Mouse (Mus musculus): ENCODE data around the gene Ptpn5.
A peak's percentile ranks its signal among the peaks of the same experiment; 100 is the strongest.

Gene Ptpn5

DNA sequence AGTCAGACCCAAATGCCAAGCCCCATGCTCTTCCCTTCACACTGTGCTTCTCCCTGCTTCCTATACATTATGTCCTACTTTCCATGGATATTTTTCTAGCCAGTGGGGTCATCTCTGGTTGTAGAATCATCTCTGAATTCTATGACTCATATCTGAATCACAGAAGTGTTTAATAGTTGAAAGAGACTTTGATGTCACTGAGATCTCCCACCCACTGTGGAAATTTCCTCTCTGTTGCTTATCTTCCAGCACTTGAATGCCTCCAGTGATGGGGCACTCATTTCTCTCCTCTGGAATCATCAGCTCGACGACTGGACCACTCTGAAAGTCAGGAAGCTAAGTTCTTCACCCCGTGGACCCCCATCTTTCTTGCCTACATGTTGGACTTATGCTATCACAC lies 22.4 kb downstream of the Ptpn5 start:
- DNase-seq (ENCODE audit: low spot score): no peak

DNA sequence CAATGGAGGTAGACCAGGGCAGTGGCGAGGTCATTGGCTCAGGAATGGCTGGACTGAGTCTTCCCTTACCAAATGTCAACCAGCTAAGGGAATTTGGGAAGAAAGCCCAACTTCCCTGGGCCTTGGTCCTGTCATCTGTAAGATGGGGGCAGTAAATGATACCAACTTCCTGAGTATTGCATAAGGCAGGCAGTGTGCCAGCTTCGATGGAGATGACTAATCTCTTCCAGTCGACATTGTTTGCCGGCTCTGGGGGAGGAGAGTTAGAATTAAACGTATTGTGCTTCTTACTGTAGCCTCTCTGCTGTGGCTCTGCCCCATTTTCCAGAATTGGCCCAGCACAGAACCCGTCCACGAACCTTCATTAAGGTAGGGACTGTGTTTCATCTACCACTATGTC lies 23.0 kb downstream of the Ptpn5 start:
- no peak for DNase-seq (ENCODE audit: low spot score)

DNA sequence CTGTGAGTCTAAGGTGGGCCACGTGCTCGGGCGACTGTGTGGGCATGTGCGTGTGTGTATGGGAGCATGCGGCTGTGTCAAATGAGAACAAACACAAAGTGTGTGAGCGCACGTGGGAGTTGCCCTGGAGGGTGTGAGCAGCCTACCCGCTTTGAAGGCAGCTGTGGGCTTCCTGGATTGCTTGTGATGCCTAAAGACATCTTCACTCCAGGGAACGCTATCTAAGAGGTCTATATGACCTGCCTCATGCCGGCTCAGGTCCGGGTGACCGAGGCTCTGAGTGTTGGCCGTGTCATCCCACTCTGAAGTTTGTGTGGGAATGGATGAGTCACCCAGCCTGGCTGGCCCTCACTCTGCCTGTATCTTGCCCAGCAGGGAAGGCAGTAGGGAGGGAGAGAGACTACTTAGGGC lies 24.7 kb downstream of the Ptpn5 start:
- peak; percentile 50 for DNase-seq (ENCODE audit: low spot score)

DNA sequence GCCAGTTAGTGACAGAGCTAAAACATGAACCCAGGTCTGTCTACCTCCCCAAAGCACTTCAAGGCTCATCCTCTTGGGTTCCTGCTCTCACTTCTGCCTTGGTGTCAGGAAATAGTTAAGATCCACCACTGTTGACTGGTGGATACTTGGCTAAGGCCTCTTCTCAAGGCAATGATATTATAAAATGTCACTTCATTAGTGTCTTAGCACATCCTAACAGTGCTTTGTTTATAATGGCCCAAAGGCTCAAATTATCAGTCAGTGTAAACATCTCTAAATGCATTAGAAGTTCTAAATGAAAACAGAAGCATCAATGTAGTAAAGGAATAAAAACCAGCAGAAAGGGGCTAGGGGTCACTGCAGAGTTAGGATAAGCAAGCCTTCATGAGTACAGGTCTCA lies 26.5 kb downstream of the Ptpn5 start:
- no peak for DNase-seq (ENCODE audit: low spot score)

DNA sequence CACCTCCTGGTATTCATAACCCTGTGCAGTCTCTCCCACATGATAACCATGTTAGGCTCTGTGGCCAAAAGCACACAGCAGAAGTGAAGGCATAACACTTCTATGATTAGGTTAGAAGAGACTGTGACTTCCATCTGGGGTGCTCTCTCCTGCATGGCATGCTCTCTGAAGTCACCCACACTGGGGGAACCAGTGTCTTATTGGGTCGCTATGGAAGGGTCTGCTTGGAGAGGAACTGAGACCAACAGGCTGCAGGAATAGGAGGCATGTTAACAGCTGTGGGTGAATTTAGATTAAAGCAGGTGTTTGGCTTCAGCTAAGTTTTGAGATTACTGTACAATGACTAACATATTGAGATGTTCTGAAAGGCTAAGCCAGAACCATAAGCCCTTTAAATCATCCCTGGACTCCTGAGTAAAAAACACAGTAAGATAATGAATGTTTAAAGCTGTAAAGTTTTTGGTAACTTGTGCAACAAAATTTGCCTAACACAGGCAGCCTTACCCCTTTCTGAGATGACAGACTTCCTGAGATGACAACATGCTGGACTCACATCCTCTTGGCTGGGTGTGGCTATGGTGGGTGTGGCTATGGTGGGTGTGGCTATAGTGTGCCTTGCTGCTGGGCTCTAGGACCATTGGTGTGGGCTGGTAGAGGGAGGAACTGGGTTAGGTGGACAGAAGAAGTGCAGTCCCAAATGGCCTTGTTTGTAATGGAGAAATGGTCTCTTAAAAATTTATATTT lies 29.6 kb downstream of the Ptpn5 start:
- no peak for DNase-seq (ENCODE audit: low spot score)

DNA sequence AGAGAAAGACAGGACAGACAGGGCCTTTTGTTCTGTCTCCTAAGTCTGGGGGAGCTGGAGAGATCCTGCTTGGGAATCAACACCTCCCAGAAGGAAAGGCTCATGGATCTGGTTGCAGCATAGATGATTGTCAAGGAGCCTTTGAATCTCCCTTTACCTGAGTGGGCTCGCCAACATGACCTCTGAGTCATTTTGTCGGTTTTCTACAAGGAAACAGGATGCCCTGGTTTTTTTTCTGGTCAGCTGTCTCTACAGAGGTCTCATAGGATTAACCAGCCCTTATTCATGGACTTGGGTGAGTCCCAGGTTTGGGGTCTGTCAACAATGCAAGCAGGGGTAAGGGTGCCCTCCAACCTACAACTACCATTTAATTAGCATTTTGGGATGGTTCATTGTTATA lies 30.5 kb downstream of the Ptpn5 start:
- DNase-seq (ENCODE audit: low spot score): no peak

DNA sequence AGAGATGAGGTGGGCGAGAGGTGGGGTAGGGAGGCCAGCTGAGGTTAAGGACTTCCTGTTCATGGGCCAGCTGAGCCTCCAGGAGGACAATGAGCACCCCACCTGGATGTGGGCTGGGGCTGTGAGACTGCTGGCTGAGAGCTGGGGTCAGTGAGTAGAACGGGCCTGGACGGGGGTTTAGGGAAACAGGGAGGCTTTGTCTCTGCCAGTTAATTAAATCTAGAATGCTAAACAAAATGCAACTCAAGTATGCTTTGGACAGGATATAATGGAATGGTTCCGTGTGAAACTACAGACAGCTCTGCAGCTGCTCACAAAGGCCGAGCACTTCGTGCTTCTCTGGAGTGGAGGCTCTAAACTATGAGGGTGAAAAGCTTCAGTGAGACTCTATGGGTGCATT lies 32.9 kb downstream of the Ptpn5 start:
- DNase-seq (ENCODE audit: low spot score): no peak

DNA sequence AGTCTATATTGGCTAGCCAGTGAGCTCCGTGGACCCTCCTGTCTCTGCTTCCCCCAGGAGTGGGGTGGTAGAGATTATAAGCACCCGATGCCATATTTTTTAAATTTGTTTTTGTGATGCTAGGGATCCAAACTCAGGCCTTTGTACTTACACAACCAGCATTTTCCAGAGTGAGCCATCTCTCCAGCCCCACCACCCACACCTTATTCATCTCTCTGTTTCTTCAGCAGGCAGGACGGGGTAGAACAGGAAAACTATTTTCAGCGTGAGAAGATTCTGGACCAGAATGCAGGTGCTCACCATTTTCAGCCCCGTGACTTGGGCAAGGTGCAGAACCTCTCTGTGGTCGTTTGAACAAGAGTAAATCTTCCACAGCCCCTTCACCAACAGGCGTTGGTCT lies 34.2 kb downstream of the Ptpn5 start:
- DNase-seq (ENCODE audit: low spot score): no peak

DNA sequence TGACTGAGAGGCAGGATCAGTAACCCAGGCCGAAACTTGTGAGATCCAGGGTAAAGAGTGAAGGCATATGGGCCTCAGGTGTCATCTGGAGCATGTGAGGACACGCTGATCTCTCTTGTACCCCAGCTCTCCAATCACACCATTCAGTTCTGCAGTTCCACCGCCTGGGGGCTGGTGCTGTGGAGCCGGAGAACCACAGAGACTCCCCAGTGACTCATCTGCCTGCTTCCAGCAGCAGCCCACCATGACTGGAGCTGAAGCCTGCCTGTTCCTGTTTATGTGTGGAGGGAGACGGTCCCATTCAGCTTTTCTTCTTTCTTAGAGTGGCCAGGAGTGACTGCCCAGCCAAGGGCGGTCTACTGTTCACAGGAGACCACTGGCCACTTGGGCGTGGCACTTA lies 35.4 kb downstream of the Ptpn5 start:
- no peak for DNase-seq (ENCODE audit: low spot score)

DNA sequence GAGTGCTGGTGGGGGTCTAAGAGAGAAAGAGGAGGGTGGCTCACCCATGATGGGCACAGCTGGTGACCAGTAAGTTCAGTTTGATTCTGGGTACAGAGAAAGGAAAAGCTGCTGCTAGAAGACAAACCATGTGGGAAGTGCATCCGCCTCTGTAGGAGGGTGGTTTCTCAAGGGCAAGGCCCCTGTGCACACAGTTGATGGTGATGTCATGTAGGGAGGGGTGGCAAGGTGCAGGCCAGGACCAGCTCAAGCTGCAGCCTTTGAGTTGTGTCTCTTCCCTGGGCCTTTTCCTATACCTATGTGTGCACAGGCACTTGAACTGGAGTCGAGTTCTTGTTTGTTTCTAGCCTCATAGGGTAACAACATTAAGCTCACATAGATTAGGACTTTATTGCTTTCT lies 38.5 kb downstream of the Ptpn5 start:
- DNase-seq (ENCODE audit: low spot score): no peak

DNA sequence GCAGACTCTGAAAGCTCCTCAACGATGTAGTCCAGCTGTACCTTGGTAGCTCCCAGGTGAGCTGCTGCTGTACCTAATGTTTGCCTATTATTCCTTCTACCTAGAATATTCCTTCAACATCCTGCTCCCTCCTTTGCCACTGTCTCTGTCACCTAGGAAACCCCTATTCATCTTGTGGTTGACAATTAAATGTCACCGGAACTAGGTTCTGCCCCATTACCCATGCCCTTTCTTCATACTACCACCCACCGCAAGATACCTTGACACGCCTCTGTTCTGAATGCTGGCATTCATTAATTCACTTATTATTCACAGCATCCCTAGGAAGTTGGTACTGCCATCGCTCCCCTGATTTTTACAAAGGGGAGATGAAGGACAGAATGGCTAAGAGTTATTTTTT lies 39.5 kb downstream of the Ptpn5 start:
- no peak for DNase-seq (ENCODE audit: low spot score)

DNA sequence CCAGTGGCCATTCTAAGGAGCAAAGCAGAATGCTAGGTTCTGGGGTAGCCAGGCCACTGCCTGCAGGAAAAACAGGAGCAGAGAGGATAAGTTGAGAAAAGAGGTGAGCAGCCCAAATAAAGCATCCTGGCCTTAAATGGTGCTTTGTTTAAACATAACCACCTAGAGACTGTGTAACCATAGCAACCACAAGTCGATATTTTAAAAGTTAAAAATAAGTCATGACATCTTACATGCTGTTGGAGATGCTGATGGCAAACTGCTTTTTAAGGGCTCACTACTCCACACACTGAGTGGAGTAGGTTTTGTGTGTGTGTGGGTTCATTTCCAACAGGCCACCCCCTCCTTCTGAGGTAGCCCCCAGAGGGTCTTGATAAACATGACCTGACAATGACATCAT lies 48.4 kb downstream of the Ptpn5 start:
- DNase-seq (ENCODE audit: low spot score): no peak

DNA sequence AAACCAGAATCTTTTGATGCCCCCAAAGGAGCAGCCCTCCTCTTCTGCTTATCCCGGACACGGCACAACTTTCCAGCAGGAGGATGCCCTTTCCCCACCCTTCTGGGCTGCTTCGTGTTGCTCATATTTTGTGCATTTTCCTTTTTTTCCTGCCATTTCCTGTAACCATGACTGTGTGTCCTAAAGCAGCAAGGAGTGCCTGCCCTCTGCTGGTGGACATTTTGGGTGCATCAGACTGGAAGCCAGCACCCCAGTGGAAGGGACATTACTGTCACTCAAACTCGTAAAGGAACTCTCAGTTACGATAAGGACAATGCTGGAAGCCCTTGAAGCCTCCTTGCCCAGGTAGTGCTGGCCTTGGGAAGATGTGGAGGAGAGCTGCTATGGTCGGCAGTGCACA lies 52.2 kb downstream of the Ptpn5 start:
- peak; percentile 49 for DNase-seq (ENCODE audit: low spot score)

DNA sequence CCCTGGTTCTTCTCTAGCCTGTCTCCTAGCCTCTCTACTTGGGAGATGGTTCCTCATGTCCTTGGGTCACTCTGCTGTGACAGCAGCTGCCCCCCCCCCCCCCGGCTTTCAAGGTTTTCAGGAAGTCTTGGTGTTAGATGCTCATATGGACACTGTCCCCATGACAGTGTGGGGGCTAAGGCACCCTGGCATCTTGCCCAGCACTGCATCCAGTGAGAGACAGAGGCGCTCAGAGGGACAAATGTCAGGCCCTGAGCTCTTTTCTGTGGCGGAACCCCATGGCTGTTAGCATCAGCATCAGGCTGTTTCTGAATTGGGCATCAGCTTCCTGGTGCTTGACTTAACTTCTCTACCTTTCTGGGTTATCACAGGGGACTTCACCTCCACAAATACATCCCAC lies 52.6 kb downstream of the Ptpn5 start:
- no peak for DNase-seq (ENCODE audit: low spot score)

DNA sequence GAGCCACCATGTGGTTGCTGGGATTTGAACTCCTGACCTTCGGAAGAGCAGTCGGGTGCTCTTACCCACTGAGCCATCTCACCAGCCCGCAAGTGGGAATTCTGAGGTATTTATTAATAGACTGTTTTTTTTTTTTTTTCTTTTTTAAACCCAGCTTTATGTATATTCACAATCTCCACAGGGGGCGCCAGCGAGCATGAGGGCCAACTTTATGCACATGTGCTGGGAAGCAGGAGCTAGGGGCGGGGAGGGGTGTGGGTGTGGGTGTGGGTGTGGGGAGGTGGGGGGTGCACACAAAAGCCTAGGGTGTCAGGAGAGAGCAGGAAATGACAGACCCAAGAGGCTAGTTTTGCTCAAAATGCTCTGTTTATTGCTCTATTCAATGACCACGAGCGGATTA lies 56.0 kb downstream of the Ptpn5 start:
- no peak for DNase-seq (ENCODE audit: low spot score)

DNA sequence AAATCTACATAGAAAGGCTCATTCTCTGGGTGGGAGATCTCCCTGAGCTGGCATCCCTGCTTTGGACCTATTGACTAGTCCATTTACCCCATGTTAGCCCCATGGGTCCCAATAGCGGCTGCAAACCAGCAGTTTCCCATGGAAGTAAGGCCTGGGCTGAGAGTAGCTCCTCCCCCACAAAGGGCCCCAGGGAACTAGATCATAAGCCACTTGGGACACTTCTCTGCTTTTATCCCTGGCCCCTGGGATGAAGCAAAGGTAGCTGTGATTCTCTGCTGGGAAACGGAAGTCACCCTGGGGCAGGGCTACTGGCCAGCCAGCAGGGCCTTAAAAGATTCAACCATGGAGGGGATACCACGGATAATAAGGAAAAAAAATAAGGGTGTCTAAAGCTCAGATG lies 56.8 kb downstream of the Ptpn5 start:
- DNase-seq (ENCODE audit: low spot score): no peak

DNA sequence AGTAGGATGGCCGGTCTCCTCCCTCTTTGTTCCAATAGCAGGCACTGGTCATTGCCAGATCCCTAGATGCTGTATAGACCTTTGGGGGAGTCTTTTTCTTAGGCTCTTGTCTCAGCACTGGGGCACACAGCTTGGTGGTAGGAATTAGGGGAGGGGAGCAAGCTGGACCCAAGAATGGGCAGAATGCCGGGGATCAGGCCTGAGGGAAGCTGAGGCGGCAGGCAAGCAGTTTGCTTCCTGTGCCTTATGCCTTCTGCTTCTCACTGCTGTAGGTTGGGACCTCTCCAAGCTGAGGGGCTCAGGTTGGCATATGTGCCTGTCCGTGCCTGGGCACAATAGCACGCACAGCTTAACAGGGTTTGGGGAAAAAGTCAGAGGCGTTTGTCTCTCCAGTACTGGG lies 57.3 kb downstream of the Ptpn5 start:
- no peak for DNase-seq (ENCODE audit: low spot score)

DNA sequence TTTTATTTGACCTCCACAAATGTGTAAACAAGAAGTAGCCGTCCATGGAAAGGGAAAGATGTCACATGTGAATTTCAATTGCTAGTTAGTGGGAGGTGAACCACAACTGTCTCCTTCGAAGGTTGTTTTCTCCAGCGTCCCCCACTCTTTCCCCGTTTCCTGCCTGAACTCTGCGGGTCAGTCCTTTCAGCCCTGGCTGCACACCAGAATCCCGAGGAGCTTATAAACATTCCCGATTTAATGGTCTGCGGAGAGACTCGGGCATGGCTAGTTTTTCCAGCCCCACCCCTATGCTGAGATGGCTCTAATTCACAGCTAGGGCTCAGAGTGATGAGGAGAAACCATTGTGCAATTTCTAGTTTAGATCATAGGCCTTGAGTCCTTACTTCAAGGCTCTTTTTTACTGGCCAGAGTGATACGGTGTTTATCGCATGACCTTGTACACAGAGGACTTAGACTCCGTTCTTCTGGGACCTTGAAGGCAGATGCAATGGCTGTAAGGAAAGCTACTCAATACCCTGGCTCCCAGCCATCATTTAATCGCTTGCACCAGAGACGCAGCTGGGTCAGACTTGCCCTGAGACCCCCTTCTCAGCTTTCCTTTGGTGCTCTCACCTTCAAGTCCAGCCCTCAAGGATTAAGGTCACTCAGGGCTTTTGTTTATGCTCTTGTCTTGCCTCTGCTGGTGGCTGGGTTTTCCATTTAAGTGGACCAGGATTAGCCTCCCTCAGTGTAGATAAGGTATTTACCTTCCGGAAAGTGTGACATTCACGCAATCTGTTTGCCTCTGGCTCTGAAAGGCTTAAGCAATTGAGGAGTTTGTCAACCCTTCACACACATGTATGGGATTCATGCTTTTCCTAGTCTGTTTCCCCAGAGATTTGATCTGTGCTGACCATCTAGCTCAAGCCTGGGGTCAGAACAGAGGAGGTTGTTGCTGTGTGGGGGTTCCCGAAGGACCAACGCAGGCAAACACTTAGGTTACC lies 59.7 kb downstream of the Ptpn5 start:
- DNase-seq (ENCODE audit: low spot score): peak; percentile 84

DNA sequence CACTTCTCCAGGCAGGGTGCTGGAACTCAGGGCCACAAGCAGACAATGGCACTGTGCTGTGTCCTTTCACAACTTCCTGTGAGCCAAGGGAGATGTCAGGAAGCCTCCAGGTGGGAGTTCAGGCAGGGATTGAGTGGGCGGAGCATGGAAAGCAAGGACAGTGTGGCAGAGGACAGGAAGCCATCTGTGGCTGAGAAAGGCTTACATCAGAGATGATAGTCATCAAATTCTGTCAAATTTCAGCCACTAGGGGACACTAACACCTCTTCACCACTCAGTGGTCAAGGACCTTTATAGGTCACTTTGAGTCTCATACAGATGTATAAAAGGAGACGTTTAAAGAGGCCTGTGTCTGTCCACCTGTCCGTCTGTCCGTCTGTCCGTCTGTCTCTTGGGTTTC lies 60.9 kb downstream of the Ptpn5 start:
- DNase-seq (ENCODE audit: low spot score): no peak

DNA sequence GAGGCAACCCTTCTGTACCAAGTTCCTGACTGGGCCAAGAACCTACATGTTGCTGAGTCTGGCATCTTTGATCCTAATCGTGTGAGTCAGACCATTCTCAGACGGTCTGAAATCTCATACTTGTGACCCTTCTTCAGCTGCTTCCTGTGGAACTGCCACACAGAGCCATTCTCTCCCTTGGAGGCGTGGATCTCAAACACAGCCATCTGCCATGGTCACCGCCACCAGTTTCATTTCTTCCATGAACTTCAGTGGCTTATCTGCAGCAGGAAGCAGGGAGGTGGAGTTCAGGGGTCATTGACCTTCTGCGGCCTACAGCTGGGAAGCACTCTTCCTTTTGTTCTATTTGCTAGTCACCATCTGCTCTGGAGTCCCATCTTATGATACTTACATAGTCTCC lies 65.6 kb downstream of the Ptpn5 start:
- no peak for DNase-seq (ENCODE audit: low spot score)

DNA sequence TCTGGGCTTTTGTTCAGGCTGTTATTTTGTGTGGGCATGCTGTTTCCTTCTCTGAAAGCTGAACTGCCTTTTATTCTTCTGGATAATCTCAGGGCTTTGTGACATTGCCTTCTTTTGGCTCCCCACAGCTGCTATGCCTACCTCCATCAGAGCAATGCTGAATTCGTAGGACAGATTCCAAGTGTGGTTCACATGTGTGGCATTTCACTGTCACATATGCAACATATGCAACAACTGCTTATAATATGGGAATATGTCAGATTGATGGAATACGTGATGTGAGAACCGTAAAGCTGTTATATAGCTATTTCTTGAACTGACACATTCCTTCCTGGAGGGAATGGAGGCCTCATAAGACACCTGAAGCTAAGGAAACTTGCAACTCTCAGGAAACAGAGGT lies 66.5 kb downstream of the Ptpn5 start:
- no peak for DNase-seq (ENCODE audit: low spot score)

DNA sequence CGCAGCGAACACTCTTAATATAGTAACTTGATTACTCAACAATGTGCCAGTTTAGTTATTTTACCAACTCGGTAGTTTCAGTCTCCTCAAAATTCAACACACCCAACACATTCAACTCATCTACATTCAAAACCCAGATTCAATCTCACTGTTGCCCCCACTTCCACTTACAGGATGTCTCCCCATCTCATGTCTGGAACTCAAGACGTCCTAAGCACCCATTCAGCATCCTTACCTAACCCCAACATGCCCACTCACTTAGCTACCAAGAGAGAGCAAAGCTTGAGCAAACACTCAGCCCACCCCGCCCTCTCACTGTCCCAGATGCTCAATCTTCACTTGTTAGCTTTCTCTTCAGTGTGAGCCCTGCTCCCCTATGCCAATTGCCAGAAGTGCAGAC lies 71.9 kb downstream of the Ptpn5 start:
- no peak for DNase-seq (ENCODE audit: low spot score)

DNA sequence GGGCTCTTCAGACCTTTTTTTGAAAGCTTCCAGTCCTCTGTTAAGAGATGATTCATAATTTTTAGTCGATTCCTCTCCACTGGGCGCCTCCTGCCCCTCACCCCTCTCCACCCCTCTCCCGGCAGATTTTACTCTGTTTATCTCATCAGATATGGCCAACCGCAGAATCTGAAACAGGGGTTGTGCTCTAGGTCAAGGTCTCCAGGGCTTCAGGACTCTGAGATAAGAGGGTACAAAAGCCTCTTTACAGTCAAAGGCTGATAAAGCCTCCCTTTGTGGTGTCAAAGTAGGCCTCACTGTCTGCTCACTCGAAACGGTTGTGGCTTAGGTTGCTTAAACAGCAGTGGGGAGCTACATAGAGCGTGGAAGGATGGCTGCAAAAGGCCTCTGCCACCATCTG lies 74.1 kb downstream of the Ptpn5 start:
- DNase-seq (ENCODE audit: low spot score): peak; percentile 83

Data from ovary, adult 18-20 months (tissue).